Mouse (Mus musculus) cerebellum, adult 18-20 months (tissue): ENCODE measurements around the gene Hist1h2bf.
"Not testable (repeated sequence)": the region's sequence is repeated elsewhere in the genome, so short reads cannot be mapped to it uniquely, and the experiment has no call there.

ENCODE experiments used
- DNase-seq, 2 experiments: peaks; one replicate each; pipeline ENCODE4 v3.0.0; 2021

Hist1h2bf gene

DNA sequence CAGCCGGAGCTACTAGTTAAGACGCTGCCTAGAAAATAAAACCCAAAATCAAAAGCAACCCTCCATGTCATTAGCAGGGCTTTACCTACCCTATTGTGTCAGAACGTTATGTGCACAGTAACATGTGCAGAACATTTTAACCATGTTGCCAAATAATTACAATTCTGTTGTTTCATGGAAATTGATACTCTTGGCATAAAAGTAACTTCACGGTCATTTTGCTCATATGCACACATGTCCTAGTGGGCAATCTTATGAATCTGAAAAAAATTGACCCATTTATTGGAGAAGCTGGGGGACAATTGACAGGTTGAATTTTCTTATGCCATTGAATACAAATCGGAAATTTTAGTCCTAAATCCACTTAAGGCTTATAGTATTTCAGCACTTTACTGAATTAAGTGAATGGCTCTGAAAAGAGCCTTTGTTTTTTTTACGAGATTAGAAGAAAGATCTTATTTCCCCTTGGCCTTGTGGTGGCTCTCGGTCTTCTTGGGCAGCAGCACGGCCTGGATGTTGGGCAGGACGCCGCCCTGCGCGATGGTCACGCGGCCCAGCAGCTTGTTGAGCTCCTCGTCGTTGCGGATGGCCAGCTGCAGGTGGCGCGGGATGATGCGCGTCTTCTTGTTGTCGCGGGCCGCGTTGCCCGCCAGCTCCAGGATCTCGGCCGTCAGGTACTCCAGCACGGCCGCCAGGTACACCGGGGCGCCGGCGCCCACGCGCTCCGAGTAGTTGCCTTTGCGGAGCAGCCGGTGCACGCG is 3.6 kb downstream of the Hist1h2bf start:
- not testable (repeated sequence) for DNase-seq

DNA sequence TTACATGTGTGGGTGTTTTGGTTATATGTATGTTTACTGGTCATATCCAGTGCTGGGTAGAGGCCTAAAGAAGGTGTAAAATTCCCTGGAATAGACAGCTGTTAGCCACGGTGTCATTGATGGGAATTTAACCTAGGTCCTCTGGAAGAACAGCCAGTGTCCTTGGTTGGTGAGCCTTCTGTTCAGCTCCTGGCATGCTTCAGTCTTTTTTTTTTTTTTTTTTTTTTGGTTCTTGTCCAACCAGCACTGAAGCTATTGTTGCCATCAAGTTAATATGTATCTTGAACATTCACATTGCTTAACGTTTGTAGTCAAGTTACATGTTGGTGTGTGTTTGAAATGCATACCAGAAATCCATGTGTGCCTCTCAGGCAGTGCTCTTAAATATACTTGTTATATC is 9.5 kb downstream of the Hist1h2bf start:
- no peak for DNase-seq

DNA sequence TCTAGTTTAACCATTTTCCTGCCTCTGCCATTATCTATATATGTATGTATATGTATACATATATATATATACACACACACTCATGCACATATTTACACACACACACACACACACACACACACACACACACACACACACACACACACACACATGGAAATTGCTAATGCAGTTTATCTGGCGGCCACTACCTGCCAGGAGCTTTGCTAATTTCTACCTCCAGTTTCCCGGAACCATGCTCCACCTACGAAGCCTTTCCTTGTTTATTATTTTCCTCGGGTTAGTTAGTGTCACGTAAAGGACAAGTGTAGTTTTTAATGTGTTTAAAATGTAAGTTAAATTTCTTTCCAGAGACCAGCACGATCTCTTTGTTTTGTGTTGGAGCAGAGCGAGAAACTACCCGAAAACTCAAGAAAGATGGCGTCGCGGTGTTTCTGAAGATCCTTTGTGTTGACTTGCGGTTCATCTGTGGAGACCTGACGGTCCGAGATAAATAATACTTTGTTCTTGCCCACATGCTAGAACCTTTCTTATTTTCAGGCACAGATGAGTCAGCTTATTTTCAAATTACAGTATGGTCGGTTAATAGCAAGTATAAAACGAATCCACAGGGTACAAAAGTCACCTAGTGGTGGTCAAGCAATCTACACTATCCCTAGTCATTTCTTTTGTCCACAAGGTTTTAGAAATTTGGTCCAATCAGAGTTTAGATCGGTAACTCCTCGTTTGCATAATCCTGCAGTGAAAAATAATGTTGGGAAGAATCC is 11.1 kb downstream of the Hist1h2bf start:
- DNase-seq = peak in 1 of 2 experiments; percentile 44

DNA sequence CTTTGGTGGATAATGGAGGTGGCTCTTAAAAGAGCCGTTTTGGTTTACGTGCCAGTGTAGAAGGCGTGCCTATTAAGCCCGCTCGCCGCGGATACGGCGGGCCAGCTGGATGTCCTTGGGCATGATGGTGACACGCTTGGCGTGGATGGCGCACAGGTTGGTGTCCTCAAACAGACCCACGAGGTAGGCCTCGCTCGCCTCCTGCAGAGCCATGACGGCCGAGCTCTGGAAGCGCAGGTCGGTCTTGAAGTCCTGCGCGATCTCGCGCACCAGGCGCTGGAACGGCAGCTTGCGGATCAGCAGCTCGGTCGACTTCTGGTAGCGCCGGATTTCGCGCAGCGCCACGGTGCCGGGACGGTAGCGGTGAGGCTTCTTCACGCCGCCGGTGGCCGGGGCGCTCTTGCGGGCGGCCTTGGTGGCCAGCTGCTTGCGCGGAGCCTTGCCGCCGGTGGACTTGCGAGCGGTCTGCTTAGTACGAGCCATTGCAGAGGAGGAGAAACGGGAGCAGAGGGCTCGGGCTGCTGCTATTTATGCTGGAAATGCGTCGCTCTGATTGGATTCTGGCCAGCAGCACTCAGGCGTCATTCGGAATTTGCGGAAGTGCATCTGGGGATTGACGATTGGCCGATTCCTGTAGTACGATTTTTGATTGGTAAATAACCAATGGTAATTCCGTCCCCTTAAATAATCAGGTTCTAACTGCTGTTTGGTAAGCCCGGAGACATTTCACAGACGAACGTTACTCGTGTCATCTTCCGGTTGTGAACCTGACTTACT is 11.9 kb downstream of the Hist1h2bf start, which contains the start of gene Hist1h3e:
Hist1h3e (minus strand) TSS at position 487 of the 777 bp plus-strand sequence.
- peak; percentile 87 to 89 for DNase-seq

DNA sequence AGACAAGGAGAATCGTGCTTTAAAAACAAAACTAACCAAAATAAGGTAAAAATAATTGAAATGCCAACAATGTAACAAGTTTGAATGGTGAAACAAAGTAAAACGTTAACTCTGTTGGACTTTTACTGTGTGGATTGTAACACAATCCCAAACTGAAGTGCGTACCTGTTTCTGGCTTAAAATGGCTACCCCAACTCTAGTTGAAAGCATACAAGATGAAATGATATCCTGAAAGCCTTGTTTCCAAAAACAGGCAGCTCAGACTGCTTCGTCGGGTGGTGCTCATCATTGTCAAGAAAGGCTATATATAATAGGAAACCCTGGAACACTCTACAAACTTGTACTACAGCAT is 12.5 kb downstream of the Hist1h2bf start:
- not testable (repeated sequence) for DNase-seq

DNA sequence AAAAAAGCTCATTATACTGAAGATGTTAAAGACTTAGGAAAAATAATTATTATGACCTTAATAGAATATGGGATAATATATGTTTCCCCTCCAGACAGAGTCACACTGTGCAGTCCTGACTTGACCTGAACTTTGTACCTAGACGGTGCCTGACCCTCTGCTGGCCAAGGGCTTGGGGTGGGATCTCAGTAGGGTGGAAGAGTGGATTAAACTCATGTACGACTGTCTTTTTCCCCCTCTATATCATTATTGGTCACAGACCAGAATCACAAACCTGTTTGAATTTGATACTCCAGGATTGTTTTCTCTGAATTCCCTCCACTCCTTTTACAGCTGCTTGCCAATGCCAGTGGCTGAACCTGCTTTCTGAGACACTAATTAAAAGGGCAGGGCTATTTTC is 13.3 kb downstream of the Hist1h2bf start:
- DNase-seq = not testable (repeated sequence)

DNA sequence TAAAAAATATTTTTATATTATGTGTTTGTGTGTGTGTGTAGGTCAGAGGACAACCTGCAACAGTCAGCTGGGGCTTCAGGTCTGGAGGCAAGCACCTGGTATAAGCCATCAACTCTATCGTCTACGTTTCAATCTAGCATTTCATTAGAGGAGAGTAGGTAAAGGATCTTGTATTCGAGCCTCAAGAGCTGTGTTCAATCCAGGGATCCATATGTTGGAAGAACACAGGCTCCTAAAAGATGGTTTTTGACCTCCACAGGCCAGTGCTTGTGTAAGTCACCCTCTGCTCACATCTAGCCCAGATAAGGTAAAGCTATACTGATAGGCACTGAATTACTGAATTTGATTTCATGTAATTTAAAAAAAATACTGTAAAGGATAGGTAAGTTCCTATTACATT is 17.1 kb downstream of the Hist1h2bf start:
- no peak for DNase-seq

DNA sequence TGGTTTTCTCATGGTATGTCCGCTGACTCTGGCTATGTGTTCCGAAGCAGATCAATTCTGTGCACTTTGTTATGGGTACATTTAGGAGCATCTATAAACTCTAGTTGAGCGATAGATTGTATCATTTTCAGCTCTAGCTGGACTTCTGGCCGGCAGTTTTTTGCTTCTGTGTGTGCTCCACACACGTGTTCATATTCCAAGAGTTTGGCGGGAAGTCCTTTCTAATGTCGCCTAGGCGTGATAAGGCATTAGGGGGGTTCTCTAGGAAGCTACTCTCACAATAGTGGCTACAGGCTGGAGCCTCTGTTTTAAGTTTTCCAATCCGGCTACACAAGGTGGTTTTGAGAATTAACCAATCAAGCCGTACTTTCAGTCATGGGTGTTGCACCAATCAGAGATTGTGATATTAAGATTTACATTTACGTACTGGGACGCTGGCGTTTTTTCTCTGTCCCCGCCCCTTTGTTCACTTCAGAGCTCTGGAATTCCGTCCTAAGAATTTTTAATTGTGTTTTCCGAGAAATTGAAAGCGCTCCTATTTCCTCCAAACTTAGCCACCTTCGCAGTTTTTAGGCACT is 18.1 kb downstream of the Hist1h2bf start:
- peak; percentile 64 to 68 for DNase-seq

DNA sequence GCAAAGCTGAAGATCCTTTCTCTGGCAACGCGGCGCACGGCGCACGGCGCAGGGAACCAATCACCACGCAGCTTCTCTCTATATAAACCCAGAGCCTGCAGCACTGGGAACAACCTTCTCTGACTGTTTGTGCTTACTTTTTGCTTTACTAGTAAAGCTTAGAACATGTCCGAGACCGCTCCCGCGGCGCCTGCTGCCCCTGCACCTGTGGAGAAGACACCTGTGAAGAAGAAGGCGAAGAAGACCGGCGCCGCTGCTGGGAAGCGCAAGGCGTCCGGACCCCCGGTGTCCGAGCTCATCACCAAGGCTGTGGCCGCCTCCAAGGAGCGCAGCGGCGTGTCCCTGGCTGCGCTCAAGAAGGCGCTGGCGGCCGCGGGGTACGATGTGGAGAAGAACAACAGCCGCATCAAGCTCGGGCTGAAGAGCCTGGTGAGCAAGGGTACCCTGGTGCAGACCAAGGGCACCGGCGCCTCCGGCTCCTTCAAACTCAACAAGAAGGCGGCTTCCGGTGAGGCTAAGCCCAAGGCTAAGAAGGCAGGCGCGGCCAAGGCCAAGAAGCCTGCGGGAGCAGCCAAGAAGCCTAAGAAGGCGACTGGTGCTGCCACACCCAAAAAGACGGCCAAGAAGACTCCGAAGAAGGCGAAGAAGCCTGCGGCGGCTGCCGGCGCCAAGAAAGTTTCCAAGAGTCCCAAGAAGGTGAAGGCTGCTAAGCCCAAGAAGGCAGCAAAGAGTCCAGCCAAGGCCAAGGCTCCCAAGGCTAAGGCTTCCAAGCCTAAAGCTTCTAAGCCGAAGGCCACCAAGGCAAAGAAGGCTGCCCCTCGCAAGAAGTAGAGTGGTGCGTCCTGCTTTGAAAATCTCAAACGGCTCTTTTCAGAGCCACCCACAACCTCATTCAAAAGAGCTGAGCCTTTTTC is 18.8 kb downstream of the Hist1h2bf start:
- DNase-seq = peak; percentile 71 to 72

DNA sequence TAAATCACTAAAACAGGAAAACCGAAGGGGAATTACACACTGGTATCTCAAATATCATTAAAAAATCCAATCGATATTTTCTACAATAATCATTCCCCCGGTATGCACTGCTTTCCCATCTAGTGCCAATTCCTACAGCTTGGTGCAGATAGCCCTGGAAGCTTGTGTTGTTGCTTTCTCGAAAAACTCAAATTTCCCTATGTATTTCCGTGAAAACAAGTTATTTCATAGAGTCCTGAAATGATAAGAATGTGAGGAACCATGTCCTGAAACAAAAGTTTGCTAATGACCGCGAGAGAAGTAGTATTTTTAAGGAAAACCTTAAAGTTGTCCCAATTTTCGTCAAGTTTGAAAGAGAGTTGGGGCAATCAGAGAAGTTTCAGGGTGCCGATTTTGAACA is 19.6 kb downstream of the Hist1h2bf start:
- DNase-seq = no peak

DNA sequence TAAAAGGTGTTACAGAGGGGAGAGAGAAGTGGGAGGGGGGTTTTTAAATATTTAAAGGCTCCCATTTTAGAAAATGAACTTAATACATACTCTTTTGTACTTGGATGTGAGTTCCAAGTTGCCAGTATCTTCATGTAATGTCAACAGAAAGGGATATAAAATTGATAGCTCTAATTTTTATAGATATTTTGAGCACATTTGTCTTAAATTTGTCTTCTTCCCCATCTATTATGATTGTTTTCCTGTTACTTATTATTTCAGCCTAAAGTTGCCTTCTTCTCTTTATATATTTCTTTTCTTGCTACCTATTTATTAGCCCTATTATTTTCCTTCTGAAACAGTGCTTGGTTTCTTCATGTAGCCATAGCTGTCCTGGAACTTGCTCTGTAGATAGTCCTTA is 21.0 kb downstream of the Hist1h2bf start, which contains the start of gene Hist1h1d:
Hist1h1d (plus strand) TSS at position 301 of the 400 bp plus-strand sequence.
- DNase-seq = no peak

DNA sequence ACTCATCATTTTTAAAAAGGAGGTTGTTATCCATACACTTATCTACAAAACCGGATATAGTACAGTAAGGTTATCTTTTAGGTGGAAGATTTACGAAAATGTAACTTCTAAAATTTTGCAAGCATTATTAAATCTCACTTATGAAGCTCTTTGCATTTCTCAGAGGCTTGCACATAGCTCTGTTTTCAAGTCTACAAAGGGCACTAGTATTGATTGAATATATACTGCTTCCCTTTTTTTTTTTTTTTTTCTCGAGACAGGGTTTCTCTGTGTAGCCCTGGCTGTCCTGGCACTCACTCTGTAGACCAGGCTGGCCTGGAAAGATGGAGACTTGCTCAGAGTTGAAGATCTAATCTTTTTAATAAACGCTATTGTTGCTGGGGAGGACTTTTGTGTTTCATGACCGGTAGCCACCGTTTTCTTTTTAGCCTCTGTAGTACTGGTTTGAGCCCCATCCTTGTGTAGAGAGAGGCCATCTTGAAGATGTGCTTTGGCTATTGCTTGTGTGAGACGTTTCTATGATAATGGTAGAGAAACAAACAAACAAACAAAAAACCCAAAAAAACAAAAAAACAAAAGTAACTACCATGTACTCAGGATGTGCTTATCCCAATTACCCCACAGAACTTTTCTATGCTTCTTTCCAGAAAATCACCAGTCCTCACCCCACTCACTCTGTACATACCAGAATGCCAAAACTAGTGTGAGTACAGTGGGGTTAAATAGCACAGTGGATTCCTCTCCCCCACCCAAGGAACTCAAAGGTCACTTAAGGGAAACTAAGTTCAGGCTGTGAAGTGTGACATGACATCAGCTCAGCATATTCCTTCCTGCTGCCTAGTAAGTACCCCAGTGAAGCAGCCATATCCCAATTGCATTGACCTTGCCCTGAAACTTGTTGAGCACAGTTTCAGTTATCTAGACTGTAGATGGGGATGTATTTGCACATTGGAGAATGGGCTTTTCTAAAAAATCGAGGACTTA is 21.8 kb downstream of the Hist1h2bf start:
- DNase-seq = no peak

DNA sequence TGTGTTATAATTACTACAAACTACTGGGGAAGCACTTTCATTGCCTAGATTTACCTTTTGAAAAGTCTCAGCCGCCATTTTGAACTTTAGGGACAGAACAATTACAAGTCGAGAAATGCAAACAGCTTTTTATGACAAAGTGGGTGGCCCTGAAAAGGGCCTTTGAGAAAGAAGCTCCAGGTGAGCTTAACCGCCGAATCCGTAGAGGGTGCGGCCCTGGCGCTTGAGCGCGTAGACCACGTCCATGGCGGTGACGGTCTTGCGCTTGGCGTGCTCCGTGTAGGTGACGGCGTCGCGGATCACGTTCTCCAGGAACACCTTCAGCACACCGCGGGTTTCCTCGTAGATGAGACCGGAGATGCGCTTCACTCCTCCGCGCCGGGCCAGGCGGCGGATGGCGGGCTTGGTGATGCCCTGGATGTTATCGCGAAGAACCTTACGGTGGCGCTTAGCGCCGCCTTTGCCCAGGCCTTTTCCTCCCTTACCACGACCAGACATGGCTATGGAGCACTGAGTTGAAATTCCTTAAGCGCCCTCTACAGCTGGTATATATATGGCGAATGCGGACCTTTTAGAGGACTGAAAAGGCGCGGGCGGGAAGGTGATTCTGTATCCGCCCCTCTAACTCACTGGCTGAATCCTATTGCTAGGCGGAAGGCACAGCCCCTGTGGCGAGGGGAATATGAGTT is 22.7 kb downstream of the Hist1h2bf start, which contains the start of gene Hist1h4f:
Hist1h4f (minus strand) TSS at position 503 of the 689 bp plus-strand sequence.
- peak; percentile 85 to 89 for DNase-seq

DNA sequence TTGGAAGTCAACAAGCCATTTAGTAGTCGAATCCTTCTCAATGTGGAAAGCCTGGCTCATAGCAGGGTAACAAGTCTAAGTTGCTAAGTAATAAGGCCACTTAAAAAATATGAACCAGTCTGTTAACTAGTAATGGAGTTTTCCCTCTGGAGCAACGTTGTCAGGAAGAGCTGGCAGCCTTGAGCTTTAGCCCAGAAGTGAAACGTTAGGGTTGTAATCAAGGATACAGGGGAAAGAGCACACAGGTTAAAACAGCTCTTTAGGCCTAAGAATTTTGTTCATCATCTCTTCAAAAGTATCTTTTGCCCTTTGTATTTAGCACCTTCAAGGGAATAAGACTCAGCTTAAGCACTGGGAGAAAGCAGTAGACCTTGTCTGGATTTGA is 23.2 kb downstream of the Hist1h2bf start:
- DNase-seq = no peak

DNA sequence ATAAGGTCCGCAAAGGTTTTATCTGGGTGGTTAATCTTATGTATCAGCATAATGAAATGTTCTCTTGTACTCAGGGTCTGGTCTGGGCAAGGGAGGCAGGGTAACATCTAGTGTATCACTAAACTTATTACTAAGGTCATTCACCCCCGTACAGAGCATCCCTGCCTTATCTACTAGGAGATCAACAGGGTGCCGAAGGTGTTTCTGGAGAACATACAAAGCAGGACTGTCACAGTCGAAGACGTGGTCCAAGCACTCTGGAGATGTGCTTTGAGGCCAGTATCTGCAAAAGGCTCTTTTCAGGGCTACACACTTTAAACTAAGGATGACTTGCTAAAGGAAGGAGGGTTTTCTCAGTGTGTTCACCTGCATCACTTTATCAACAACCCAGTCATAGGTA is 27.3 kb downstream of the Hist1h2bf start:
- DNase-seq = no peak

DNA sequence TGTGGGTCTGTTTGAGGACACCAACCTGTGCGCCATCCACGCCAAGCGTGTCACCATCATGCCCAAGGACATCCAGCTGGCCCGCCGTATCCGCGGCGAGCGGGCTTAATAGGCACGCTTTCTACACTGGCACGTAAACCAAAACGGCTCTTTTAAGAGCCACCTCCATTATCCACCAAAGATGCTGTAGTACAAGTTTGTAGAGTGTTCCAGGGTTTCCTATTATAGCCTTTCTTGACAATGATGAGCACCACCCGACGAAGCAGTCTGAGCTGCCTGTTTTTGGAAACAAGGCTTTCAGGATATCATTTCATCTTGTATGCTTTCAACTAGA is 29.2 kb downstream of the Hist1h2bf start:
- DNase-seq = peak in 1 of 2 experiments; percentile 42

DNA sequence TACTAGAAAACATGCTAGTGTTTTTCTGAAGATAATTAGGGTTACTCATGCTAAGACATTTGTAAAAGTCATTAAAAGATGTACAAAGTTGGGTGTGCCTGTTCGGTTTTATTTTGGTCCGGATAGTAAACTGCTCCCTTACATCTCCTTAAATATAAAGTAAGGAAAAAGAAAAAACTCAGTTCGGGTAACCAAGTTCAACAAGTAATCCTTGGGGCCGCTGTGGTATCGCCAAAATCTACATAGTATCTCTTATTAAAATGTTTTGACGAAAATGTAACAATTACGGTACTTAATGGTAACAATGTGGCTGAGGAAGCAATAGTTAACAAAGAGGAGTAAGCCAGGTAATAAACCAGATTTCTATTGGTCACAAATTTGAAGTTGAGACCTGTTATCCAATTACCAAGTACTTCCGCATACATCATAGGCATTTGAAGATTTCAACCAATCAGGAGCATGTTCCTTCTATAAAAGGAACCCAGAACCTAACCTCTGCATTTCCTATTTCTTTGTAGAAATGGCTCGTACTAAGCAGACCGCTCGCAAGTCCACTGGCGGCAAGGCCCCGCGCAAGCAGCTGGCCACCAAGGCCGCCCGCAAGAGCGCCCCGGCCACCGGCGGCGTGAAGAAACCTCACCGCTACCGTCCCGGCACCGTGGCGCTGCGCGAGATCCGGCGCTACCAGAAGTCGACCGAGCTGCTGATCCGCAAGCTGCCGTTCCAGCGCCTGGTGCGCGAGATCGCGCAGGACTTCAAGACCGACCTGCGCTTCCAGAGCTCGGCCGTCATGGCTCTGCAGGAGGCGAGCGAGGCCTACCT is 29.8 kb downstream of the Hist1h2bf start, which contains the start of gene Hist1h3f:
Hist1h3f (plus strand) TSS at position 88 of the 822 bp plus-strand sequence.
- DNase-seq = peak; percentile 49 to 79

DNA sequence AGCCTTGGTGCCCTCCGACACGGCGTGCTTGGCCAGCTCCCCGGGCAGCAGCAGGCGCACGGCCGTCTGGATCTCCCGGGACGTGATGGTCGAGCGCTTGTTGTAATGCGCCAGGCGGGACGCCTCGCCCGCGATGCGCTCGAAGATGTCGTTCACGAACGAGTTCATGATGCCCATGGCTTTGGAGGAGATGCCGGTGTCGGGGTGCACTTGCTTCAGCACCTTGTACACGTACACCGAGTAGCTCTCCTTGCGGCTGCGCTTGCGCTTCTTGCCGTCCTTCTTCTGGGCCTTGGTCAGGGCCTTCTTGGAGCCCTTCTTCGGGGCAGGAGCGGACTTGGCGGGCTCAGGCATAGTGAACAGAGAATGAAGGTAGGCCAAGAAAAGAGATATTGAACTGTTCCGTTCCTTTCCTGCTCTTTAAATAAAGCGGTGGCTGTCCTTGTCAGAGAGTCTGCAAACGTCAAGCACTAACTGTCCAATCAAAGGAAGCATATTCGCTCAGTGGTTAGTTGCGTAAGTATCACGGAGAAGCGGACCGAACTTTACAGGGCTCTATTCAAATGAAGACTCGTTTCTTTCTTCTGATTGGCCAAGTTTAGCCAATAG is 30.9 kb downstream of the Hist1h2bf start, which contains the start of gene Hist1h2bh:
Hist1h2bh (minus strand) TSS at position 394 of the 609 bp plus-strand sequence.
- DNase-seq = peak; percentile 48 to 53
